Mouse (Mus musculus): ENCODE results near the gene Zfp710. TPM values are rescaled to one million over a fixed set of nuclear protein-coding genes. Genes with fewer than 3 reads are reported as not detected.
"Not testable (repeated sequence)": the region's sequence is repeated elsewhere in the genome, so short reads cannot be mapped to it uniquely, and the experiment has no call there.

Zfp710 gene
- 10 to 100 TPM; 18.4 to 20.2 TPM for total RNA-seq (2021)

- intact Hi-C loops (cut with DNase I), result loop anchor here (2.0 kb wide), 1 partner anchor 60 kb away; no protein-coding TSS in a partner anchor
- peak; percentile 68 to 69 for DNase-seq (ENCODE audit: low spot score in 2 of 2)
These were observed at the start of gene Zfp710 for GRCm38 (mm10) chr7:80024521-80025390. Gene Zfp710 (plus strand): TSS chr7:80024814.

GRCm38 (mm10) chr7:79975316-79975715 lies 49.3 kb upstream of the Zfp710 start:
- DNase-seq (ENCODE audit: low spot score in 2 of 2), result no peak
- intact Hi-C loops (cut with DNase I), result no loop called here

GRCm38 (mm10) chr7:79986717-79987116 lies 37.9 kb upstream of the Zfp710 start:
- intact Hi-C loops (cut with DNase I), result no loop called here

GRCm38 (mm10) chr7:79987745-79988144 lies 36.9 kb upstream of the Zfp710 start:
- intact Hi-C loops (cut with DNase I), result no loop called here
- no peak for DNase-seq (ENCODE audit: low spot score in 2 of 2)

More at GRCm38 (mm10) chr7:79986717-79987116, 37.9 kb upstream of the Zfp710 start:
- DNase-seq (ENCODE audit: low spot score in 2 of 2), result no peak

- DNase-seq (ENCODE audit: low spot score in 2 of 2); intact Hi-C loops (cut with DNase I): not testable (repeated sequence)
These were observed 36.1 kb upstream of the Zfp710 start for GRCm38 (mm10) chr7:79988466-79988865.

- no peak for DNase-seq (ENCODE audit: low spot score in 2 of 2)
- intact Hi-C loops (cut with DNase I), result no loop called here
These were observed 30.1 kb upstream of the Zfp710 start for GRCm38 (mm10) chr7:79994476-79994875.

GRCm38 (mm10) chr7:79997761-79998160 lies 26.9 kb upstream of the Zfp710 start:
- intact Hi-C loops (cut with DNase I), result no loop called here
- no peak for DNase-seq (ENCODE audit: low spot score in 2 of 2)

- intact Hi-C loops (cut with DNase I), result loop anchor here (5.0 kb wide), 1 partner anchor 50 kb away; no protein-coding TSS in a partner anchor
- DNase-seq (ENCODE audit: low spot score in 2 of 2), result no peak
These were observed 22.1 kb upstream of the Zfp710 start for GRCm38 (mm10) chr7:80002353-80003055.

GRCm38 (mm10) chr7:80004776-80005554 lies 19.6 kb upstream of the Zfp710 start:
- no peak for DNase-seq (ENCODE audit: low spot score in 2 of 2)
- intact Hi-C loops (cut with DNase I), result loop anchor here (5.0 kb wide), 1 partner anchor 53 kb away; no protein-coding TSS in a partner anchor

GRCm38 (mm10) chr7:80010680-80011079 lies 13.9 kb upstream of the Zfp710 start:
- intact Hi-C loops (cut with DNase I), result no loop called here
- DNase-seq (ENCODE audit: low spot score in 2 of 2), result no peak

GRCm38 (mm10) chr7:80011470-80011869 lies 13.1 kb upstream of the Zfp710 start:
- DNase-seq (ENCODE audit: low spot score in 2 of 2), result no peak
- intact Hi-C loops (cut with DNase I), result no loop called here

GRCm38 (mm10) chr7:80013884-80014550 lies 10.6 kb upstream of the Zfp710 start:
- intact Hi-C loops (cut with DNase I), result no loop called here
- DNase-seq (ENCODE audit: low spot score in 2 of 2), result no peak

- no peak for DNase-seq (ENCODE audit: low spot score in 2 of 2)
- intact Hi-C loops (cut with DNase I), result no loop called here
These were observed 9.5 kb upstream of the Zfp710 start for GRCm38 (mm10) chr7:80014826-80015755.

- intact Hi-C loops (cut with DNase I), result no loop called here
- DNase-seq (ENCODE audit: low spot score in 2 of 2), result no peak
These were observed 5.8 kb upstream of the Zfp710 start for GRCm38 (mm10) chr7:80018506-80019452.

- intact Hi-C loops (cut with DNase I), result loop anchor here (2.0 kb wide), 1 partner anchor 61 kb away; no protein-coding TSS in a partner anchor
- no peak for DNase-seq (ENCODE audit: low spot score in 2 of 2)
These were observed 786 bp upstream of the Zfp710 start for GRCm38 (mm10) chr7:80023621-80024435.
